Mouse (Mus musculus): ENCODE data around the gene Txndc11. TPM values are rescaled to one million over a fixed set of nuclear protein-coding genes. Genes with fewer than 3 reads are reported as not detected.

Txndc11 gene
- polyA plus RNA-seq (2014; fragmentation: Nextera tagmentation; extraction: Ambion mirVana): 28.7 and 34.6 TPM in 2 replicates

GRCm38 (mm10) chr16:11134348-11135344 lies at the start of gene Txndc11:
TSS of gene Txndc11 (minus strand) at chr16:11134650.
- Histone ChIP-seq H3K4me3 (replicated peaks; ENCODE audit: low read depth, low read length) (peak within 1 kb of the TSS; percentile 92), H3K36me3 (ENCODE audit: control insufficient read depth, insufficient read depth, low read length) (peaks cover 28% of the 10 kb centered on the region), H3K27me3 (ENCODE audit: control insufficient read depth, insufficient read depth, low read length) (no peaks in the 10 kb centered on the region), H3K9me3 (ENCODE audit: control insufficient read depth, low read length) (no peaks in the 10 kb centered on the region), H3K4me1 (ENCODE audit: control insufficient read depth, insufficient read depth, low read length) (peaks cover 22% of the 10 kb centered on the region), H3K4me2 (ENCODE audit: low read length) (peak within 1 kb of the TSS; percentile 62), H3K9ac (replicated peaks; ENCODE audit: low read length) (peak within 1 kb of the TSS; percentile 91), H3K27ac (replicated peaks; ENCODE audit: low read depth, low read length) (peak within 1 kb of the TSS; percentile 90)
- WGBS: under 1% methylated on average over 79 of the region's 80 CpGs
- ATAC-seq (ENCODE audit: low FRiP score, low TSS enrichment) (peak; percentile 99), DNase-seq (peak; percentile 100)

- Histone ChIP-seq H3K27me3 (ENCODE audit: control insufficient read depth, insufficient read depth, low read length) (no peaks in the 10 kb centered on the region; the same call in 1 of the 2 replicates), H3K9me3 (ENCODE audit: control insufficient read depth, low read length) (no peaks in the 10 kb centered on the region), H3K27ac (replicated peaks; ENCODE audit: low read depth, low read length) (no peak overlapping the region), H3K9ac (replicated peaks; ENCODE audit: low read length) (no peak overlapping the region), H3K4me1 (ENCODE audit: control insufficient read depth, insufficient read depth, low read length) (peaks cover 14% of the 10 kb centered on the region), H3K4me2 (ENCODE audit: low read length) (no peak overlapping the region), H3K4me3 (replicated peaks; ENCODE audit: low read depth, low read length) (no peak overlapping the region), H3K36me3 (ENCODE audit: control insufficient read depth, insufficient read depth, low read length) (no peaks in the 10 kb centered on the region)
- no peak for ATAC-seq (ENCODE audit: low FRiP score, low TSS enrichment)
- 81% methylated on average over 2 of the region's 2 CpGs for WGBS
- no peak for DNase-seq
Observed at GRCm38 (mm10) chr16:11177404-11177803, 43.0 kb upstream of the Txndc11 start.

GRCm38 (mm10) chr16:11176884-11177244 lies 42.4 kb upstream of the Txndc11 start:
- H3K4me2 ChIP-seq (ENCODE audit: low read length): peak overlapping the region; percentile 82
- no peak for DNase-seq
- H3K9ac ChIP-seq (replicated peaks; ENCODE audit: low read length): peak overlapping the region; percentile 74
- WGBS: 6% methylated on average over 4 of the region's 4 CpGs
- no peaks in the 10 kb centered on the region for H3K9me3 ChIP-seq (ENCODE audit: control insufficient read depth, low read length)
- 0 out of 2 replicates have a peak overlapping the region, but pooled peaks have one; percentile 83 for H3K27ac ChIP-seq (replicated peaks; ENCODE audit: low read depth, low read length)
- H3K4me3 ChIP-seq (replicated peaks; ENCODE audit: low read depth, low read length): peak overlapping the region; percentile 85
- H3K4me1 ChIP-seq (ENCODE audit: control insufficient read depth, insufficient read depth, low read length): peaks cover 14% of the 10 kb centered on the region
- H3K36me3 ChIP-seq (ENCODE audit: control insufficient read depth, insufficient read depth, low read length): no peaks in the 10 kb centered on the region
- ATAC-seq (ENCODE audit: low FRiP score, low TSS enrichment): no peak
- H3K27me3 ChIP-seq (ENCODE audit: control insufficient read depth, insufficient read depth, low read length): no peaks in the 10 kb centered on the region; the same call in 1 of the 2 replicates

GRCm38 (mm10) chr16:11176208-11176883 lies 41.9 kb upstream of the Txndc11 start, which contains the start of gene Zc3h7a:
TSS of gene Zc3h7a (minus strand) at chr16:11176393.
- Histone ChIP-seq H3K36me3 (ENCODE audit: control insufficient read depth, insufficient read depth, low read length) (no peaks in the 10 kb centered on the region), H3K4me2 (ENCODE audit: low read length) (peak within 1 kb of the TSS; percentile 82), H3K27ac (replicated peaks; ENCODE audit: low read depth, low read length) (peak within 1 kb of the TSS; percentile 83), H3K9ac (replicated peaks; ENCODE audit: low read length) (peak within 1 kb of the TSS; percentile 74), H3K27me3 (ENCODE audit: control insufficient read depth, insufficient read depth, low read length) (no peaks in the 10 kb centered on the region; the same call in 1 of the 2 replicates), H3K4me1 (ENCODE audit: control insufficient read depth, insufficient read depth, low read length) (peaks cover 14% of the 10 kb centered on the region), H3K9me3 (ENCODE audit: control insufficient read depth, low read length) (no peaks in the 10 kb centered on the region), H3K4me3 (replicated peaks; ENCODE audit: low read depth, low read length) (peak within 1 kb of the TSS; percentile 85)
- peak; percentile 95 for DNase-seq
- WGBS: under 1% methylated on average over 55 of the region's 57 CpGs
- ATAC-seq (ENCODE audit: low FRiP score, low TSS enrichment): peak; percentile 90

- Histone ChIP-seq H3K27me3 (ENCODE audit: control insufficient read depth, insufficient read depth, low read length) (no peaks in the 10 kb centered on the region; the same call in 1 of the 2 replicates), H3K4me3 (replicated peaks; ENCODE audit: low read depth, low read length) (peak overlapping the region; percentile 85), H3K9ac (replicated peaks; ENCODE audit: low read length) (peak overlapping the region; percentile 74), H3K4me1 (ENCODE audit: control insufficient read depth, insufficient read depth, low read length) (peaks cover 14% of the 10 kb centered on the region), H3K9me3 (ENCODE audit: control insufficient read depth, low read length) (no peaks in the 10 kb centered on the region), H3K27ac (replicated peaks; ENCODE audit: low read depth, low read length) (peak overlapping the region; percentile 83), H3K4me2 (ENCODE audit: low read length) (peak overlapping the region; percentile 82), H3K36me3 (ENCODE audit: control insufficient read depth, insufficient read depth, low read length) (no peaks in the 10 kb centered on the region)
- under 1% methylated on average over 72 of the region's 72 CpGs for WGBS
- DNase-seq (peak; percentile 71), ATAC-seq (ENCODE audit: low FRiP score, low TSS enrichment) (peak; percentile 74)
Observed at GRCm38 (mm10) chr16:11175489-11176207, 41.2 kb upstream of the Txndc11 start.

GRCm38 (mm10) chr16:11175100-11175488 lies 40.6 kb upstream of the Txndc11 start:
- Histone ChIP-seq H3K4me1 (ENCODE audit: control insufficient read depth, insufficient read depth, low read length) (peaks cover 14% of the 10 kb centered on the region), H3K4me2 (ENCODE audit: low read length) (peak overlapping the region; percentile 82), H3K27ac (replicated peaks; ENCODE audit: low read depth, low read length) (peak overlapping the region; percentile 45; the same call in 1 of the 2 replicates), H3K36me3 (ENCODE audit: control insufficient read depth, insufficient read depth, low read length) (no peaks in the 10 kb centered on the region), H3K9ac (replicated peaks; ENCODE audit: low read length) (peak overlapping the region; percentile 74), H3K27me3 (ENCODE audit: control insufficient read depth, insufficient read depth, low read length) (no peaks in the 10 kb centered on the region; the same call in 1 of the 2 replicates), H3K4me3 (replicated peaks; ENCODE audit: low read depth, low read length) (peak overlapping the region; percentile 85), H3K9me3 (ENCODE audit: control insufficient read depth, low read length) (no peaks in the 10 kb centered on the region)
- ATAC-seq (ENCODE audit: low FRiP score, low TSS enrichment) (no peak), DNase-seq (peak; percentile 14)
- WGBS: 13% methylated on average over 9 of the region's 9 CpGs

GRCm38 (mm10) chr16:11174671-11175081 lies 40.2 kb upstream of the Txndc11 start:
- H3K4me3 ChIP-seq (replicated peaks; ENCODE audit: low read depth, low read length): peak overlapping the region; percentile 85
- WGBS: 12% methylated on average over 10 of the region's 10 CpGs
- H3K9me3 ChIP-seq (ENCODE audit: control insufficient read depth, low read length): no peaks in the 10 kb centered on the region
- H3K4me1 ChIP-seq (ENCODE audit: control insufficient read depth, insufficient read depth, low read length): peaks cover 14% of the 10 kb centered on the region
- no peaks in the 10 kb centered on the region for H3K36me3 ChIP-seq (ENCODE audit: control insufficient read depth, insufficient read depth, low read length)
- ATAC-seq (ENCODE audit: low FRiP score, low TSS enrichment) (no peak), DNase-seq (peak; percentile 77)
- peak overlapping the region; percentile 82 for H3K4me2 ChIP-seq (ENCODE audit: low read length)
- H3K27me3 ChIP-seq (ENCODE audit: control insufficient read depth, insufficient read depth, low read length): no peaks in the 10 kb centered on the region; the same call in 1 of the 2 replicates
- 0 out of 2 replicates have a peak overlapping the region, but pooled peaks have one; percentile 45 for H3K27ac ChIP-seq (replicated peaks; ENCODE audit: low read depth, low read length)
- H3K9ac ChIP-seq (replicated peaks; ENCODE audit: low read length): peak overlapping the region; percentile 74; the same call in 1 of the 2 replicates

GRCm38 (mm10) chr16:11171679-11172078 lies 37.2 kb upstream of the Txndc11 start:
- Histone ChIP-seq H3K27ac (replicated peaks; ENCODE audit: low read depth, low read length) (no peak overlapping the region), H3K36me3 (ENCODE audit: control insufficient read depth, insufficient read depth, low read length) (no peaks in the 10 kb centered on the region), H3K4me2 (ENCODE audit: low read length) (no peak overlapping the region), H3K27me3 (ENCODE audit: control insufficient read depth, insufficient read depth, low read length) (no peaks in the 10 kb centered on the region), H3K9ac (replicated peaks; ENCODE audit: low read length) (no peak overlapping the region), H3K4me3 (replicated peaks; ENCODE audit: low read depth, low read length) (no peak overlapping the region), H3K4me1 (ENCODE audit: control insufficient read depth, insufficient read depth, low read length) (peaks cover 11% of the 10 kb centered on the region), H3K9me3 (ENCODE audit: control insufficient read depth, low read length) (no peaks in the 10 kb centered on the region)
- DNase-seq: no peak
- 87% methylated on average over 6 of the region's 6 CpGs for WGBS
- ATAC-seq (ENCODE audit: low FRiP score, low TSS enrichment): no peak

Measured in midbrain, embryonic 14.5 days (tissue).